Mouse (Mus musculus) cerebellum, adult 2 months (tissue): ENCODE measurements at regions not wholly inside any gene's neighbourhood (a gene's known extent, or its start where the extent isn't known, plus 50 kb on each side); places are given as distances from the start of the nearest gene placed in this dataset.

Experiments used
- CTCF ChIP-seq: fragments of 200-500 bp; IDR thresholded peaks from 2 replicates; pipeline ENCODE4 v1.5.1; 2011; ENCODE audit warnings: low read depth, mild to moderate bottlenecking, control low read depth, low read length, moderate library complexity, borderline replicate concordance; ENCODE audit not compliant: insufficient read depth
- POLR2A ChIP-seq: fragments of 200-500 bp; IDR thresholded peaks from 2 replicates; pipeline ENCODE4 v1.6.1; 2011; ENCODE audit warnings: low read length, control low read depth, borderline replicate concordance; ENCODE audit not compliant: insufficient read depth

DNA sequence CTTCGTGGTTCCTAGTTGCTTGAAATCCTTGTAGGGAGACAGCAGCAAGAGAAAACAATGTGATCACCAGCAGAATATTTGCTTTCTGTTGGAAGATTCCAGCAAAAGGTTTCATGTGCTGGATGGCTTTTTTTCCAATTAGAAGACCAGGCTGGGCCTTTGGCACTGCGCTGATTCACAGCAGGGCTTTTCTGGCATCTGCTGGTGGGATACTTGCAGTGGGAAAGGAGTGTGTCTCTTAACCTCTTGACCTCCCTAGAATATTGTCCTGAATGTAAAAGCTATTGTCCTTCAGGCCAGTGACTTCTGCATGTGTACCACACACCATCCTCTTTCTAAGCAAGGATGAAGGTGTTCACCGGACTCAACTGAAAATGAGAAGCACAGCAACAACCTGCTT is 315.4 kb downstream of the Cmpk2 start:
- TF ChIP-seq CTCF (no peak), POLR2A (no peak)
